Mouse (Mus musculus): ENCODE data around the gene Arpc1a. TPM values are rescaled to one million over a fixed set of nuclear protein-coding genes. Genes with fewer than 3 reads are reported as not detected.
A peak's percentile ranks its signal among the peaks of the same experiment; 100 is the strongest.

Arpc1a gene
- total RNA-seq, 2 experiments from 2014 or later = 42.7 to 43.7 TPM

DNA sequence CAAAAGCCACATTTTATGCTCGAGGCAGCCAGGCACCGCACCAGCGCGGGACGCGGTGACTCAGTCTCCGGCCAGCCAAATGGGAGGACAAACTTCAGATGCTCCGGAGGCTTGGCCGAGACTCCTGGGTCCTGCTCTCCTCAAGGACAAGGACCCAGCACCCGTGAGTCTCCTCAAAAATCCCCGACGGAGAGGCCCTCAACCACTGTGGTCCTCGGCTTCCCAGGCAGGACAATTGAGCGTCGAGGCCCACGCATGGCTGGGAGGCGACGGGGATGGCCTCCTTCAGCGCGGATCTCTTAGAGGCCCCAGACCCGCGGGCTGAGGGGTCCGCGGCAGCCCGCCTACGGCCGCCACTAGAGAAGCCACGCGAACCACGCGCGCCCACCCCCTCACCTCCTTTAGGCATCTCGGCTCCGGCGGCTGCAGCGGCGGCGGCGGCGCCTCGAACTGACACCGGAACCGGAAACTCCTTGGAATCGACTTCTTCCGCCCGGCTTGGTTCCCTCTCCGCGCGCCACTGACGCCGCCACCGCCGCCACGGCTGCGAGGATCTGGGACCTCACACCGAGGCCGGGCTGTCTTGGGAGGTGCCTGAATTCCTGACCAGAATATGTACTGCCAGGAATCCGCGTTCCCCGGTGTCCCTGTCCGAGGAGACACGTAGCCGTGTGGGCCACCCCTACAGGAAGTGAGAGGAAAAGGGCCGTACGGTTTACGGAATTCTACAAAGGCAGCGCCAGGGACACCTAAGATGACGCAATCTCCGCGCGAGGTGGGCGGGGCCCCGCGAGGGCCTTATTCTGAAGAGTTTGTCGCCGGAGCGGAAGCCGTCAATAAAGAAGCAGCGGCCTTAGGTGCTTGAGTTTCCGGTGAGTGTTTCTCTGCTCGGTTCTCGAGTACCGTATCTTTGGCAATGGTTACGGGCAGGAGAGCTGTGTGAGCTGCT, 56.2 kb downstream of the Arpc1a start, which contains the start of the genes Pdap1 and Bud31:
Pdap1 (minus strand) TSS at position 668 of the 949 bp plus-strand sequence.
Bud31 (plus strand) TSS at position 792 of the 949 bp plus-strand sequence.
- peak; percentile 94 for DNase-seq

DNA sequence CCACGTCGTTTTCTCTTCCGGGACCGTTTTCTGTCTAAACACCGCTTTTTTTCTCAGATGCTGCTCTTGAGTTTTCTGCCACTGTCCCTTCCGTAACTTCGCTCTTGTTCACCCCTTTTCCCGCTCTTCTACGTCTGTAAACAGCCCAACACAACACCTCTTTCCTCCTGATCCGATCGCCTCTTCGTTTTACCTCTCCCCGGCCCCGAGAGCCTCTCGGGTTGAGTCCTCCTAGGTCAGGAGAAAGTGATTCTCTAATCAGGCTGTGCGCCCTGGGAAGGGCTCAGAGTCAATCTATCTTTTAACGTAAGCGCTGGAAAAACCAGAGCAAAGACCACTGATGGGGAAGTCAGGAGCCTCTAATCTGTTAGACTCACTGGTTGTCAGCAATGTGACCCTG, 57.0 kb downstream of the Arpc1a start:
- no peak for DNase-seq

GRCm38 (mm10) chr5:145147748-145148147, 64.1 kb downstream of the Arpc1a start:
- no peak for DNase-seq

GRCm38 (mm10) chr5:145149294-145149693, 65.7 kb downstream of the Arpc1a start:
- no peak for DNase-seq

GRCm38 (mm10) chr5:145152690-145153089, 69.1 kb downstream of the Arpc1a start:
- no peak for DNase-seq

Other genes with a start within 250 kb of the Arpc1a start
- gene Smurf1, start 118.0 kb upstream of the Arpc1a start, total RNA-seq (2021) = 10 to 100 TPM; 15.7 to 20.2 TPM
- not detected for gene Gm4871, start 51.1 kb upstream of the Arpc1a start, total RNA-seq (2021)
- gene 1700018F24Rik, start 40.8 kb upstream of the Arpc1a start, total RNA-seq (2021) = not detected
- not detected for gene Kpna7, start 200 bp downstream of the Arpc1a start, total RNA-seq (2021)
- gene Arpc1b, start 30.4 kb downstream of the Arpc1a start, total RNA-seq (2021) = 10 to 100 TPM; 78.4 to 98.3 TPM
- gene Pdap1, start 56.4 kb downstream of the Arpc1a start, total RNA-seq (2021) = 10 to 100 TPM; 70.6 to 74.2 TPM
- 10 to 100 TPM; 66.9 to 70.9 TPM for gene Bud31, start 56.5 kb downstream of the Arpc1a start, total RNA-seq (2021)
- 10 to 100 TPM in 1 of 2 experiments, 1 to 10 TPM in 1; 9.9 to 11.0 TPM for gene Ptcd1, start 83.3 kb downstream of the Arpc1a start, total RNA-seq (2021)
- 10 to 100 TPM; 11.6 to 13.8 TPM for gene Cpsf4, start 83.4 kb downstream of the Arpc1a start, total RNA-seq (2021)
- gene Atp5j2, start 108.2 kb downstream of the Arpc1a start, total RNA-seq (2021) = 100 to 1,000 TPM; 566 to 668 TPM
- 1 to 10 TPM; 6.1 to 6.6 TPM for gene Zkscan14, start 118.0 kb downstream of the Arpc1a start, total RNA-seq (2021)
- gene Zkscan5, start 120.7 kb downstream of the Arpc1a start, total RNA-seq (2021) = 1 to 10 TPM; 7.7 to 9.9 TPM
- gene Zfp655, start 147.9 kb downstream of the Arpc1a start, total RNA-seq (2021) = 10 to 100 TPM; 13.7 to 16.9 TPM
- gene Zscan25, start 196.7 kb downstream of the Arpc1a start, total RNA-seq (2021) = 10 to 100 TPM; 10.9 to 12.0 TPM